Mouse (Mus musculus): ENCODE results near the gene Pno1. TPM values are rescaled to one million over a fixed set of nuclear protein-coding genes. Genes with fewer than 3 reads are reported as not detected.

The Pno1 gene
- 41.0 and 45.0 TPM in 2 replicates for polyA plus RNA-seq (2021; fragmentation: Nextera tagmentation)
- long read RNA-seq, experiment 1, transcript Pno1-201 (7 exons, 1,544 nt) = major isoform, 171 of 176 reads
- long read RNA-seq, experiment 1, partial matches to known transcripts = 3 of 176 reads
- long read RNA-seq, experiment 1, other reads (novel, unspliced or antisense) = 2 of 176 reads
- long read RNA-seq, experiment 2, transcript Pno1-201 (7 exons, 1,544 nt) = major isoform, 63 of 66 reads
- long read RNA-seq, experiment 2, partial matches to known transcripts = 1 of 66 reads
- long read RNA-seq, experiment 2, other reads (novel, unspliced or antisense) = 2 of 66 reads

GRCm38 (mm10) chr11:17211258-17212140 lies at the start of gene Pno1:
Gene Pno1 (minus strand): TSS chr11:17211568.

DNA sequence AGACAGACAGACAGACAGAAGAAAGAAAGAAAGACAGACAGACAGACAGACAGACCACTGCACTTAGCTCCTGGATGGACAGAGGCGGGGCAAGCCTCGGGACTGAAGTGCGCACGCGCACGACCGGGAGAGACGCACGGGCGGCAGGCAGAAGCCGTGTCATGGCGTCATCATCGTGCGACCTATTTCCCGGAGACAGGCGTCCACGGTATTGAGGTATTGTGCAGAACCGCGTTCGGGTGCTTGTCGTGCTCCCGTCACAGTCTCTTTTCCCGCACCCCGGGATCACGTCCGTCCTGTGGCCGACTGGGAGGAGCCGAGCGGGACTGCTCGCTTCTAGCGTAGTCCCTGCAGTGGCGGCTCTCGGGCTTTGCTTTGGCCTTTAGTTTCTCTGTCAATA lies 46.1 kb upstream of the Pno1 start, which contains the start of gene C1d:
Gene C1d (plus strand): TSS at position 137 of the 400 bp plus-strand sequence.

DNA sequence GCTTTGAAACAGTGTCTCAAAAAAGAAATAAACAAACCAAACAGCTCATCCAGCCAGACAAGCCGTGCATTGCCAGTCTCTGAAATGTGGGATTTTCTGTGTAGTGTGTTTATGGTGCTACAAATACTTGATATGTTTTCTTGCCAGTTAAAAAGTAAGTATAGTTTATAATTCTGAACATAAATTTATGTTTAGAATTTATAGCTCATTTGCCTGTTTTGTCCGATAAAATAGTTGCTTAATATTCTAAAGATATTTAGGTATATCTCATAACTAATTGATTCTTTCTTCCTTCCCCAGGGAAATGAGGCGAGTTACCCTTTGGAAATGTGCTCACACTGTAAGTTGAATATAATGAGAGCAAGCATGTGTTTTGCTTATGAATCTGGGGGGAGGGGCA lies 29.6 kb downstream of the Pno1 start, which contains the start of gene Wdr92:
Gene Wdr92 (plus strand): TSS at position 301 of the 400 bp plus-strand sequence.

GRCm38 (mm10) chr11:17158858-17159737 lies 52.3 kb downstream of the Pno1 start, which contains the start of gene Ppp3r1:
Gene Ppp3r1 (plus strand): TSS chr11:17159263.

Other genes with a start within 250 kb of the Pno1 start
- 126 and 138 TPM in 2 replicates for gene Cnrip1, start 160.0 kb downstream of the Pno1 start, polyA plus RNA-seq (2021; fragmentation: Nextera tagmentation)
- gene Plek, start 159.2 kb downstream of the Pno1 start, polyA plus RNA-seq (2021; fragmentation: Nextera tagmentation) = 4.5 and 5.7 TPM in 2 replicates
- gene Ppp3r1, start 52.3 kb downstream of the Pno1 start, polyA plus RNA-seq (2021; fragmentation: Nextera tagmentation) = 234 and 274 TPM in 2 replicates
- 8.2 and 9.1 TPM in 2 replicates for gene Wdr92, start 29.5 kb downstream of the Pno1 start, polyA plus RNA-seq (2021; fragmentation: Nextera tagmentation)
- gene C1d, start 46.0 kb upstream of the Pno1 start, polyA plus RNA-seq (2021; fragmentation: Nextera tagmentation) = 59.8 and 96.1 TPM in 2 replicates